In genomic region chr11:70070057-70070456, GRCm38 (mm10) we compare ENCODE assay signal across 18 mouse cellular contexts. TPM values are rescaled to one million over a fixed set of nuclear protein-coding genes. Genes with fewer than 3 reads are reported as not detected.
DNase-seq lines count a peak whose midpoint lies in the region; ATAC-seq lines count a peak whose summit lies in the region.
"Had no signal": no experiment of that assay in that cellular context is flagged by ENCODE, and none has a peak within 500 bp of the region (broad histone marks: within the 10 kb centered on the region; RNA-seq: fewer than 3 reads in every experiment).

No protein-coding gene starts in this region.

- no peak overlapping the region for H3K4me2 ChIP-seq in kidney, embryonic 14.5 days (replicated peaks; ENCODE audit: low read depth, low read length)
- H3K4me2 ChIP-seq in embryonic facial prominence, embryonic 14.5 days (ENCODE audit: low read depth, low read length), result no peak overlapping the region
- no peak overlapping the region for H3K4me2 ChIP-seq in limb, embryonic 15.5 days
- H3K4me2 ChIP-seq: forebrain, embryonic 13.5 days; heart, embryonic 12.5 days; liver, embryonic 11.5 days; midbrain, embryonic 13.5 days; stomach, embryonic 15.5 days had no signal

- no peaks in the 10 kb centered on the region for H3K36me3 ChIP-seq in kidney, embryonic 14.5 days (ENCODE audit: control insufficient read depth, insufficient read depth, low read length)
- no peaks in the 10 kb centered on the region for H3K36me3 ChIP-seq in embryonic facial prominence, embryonic 14.5 days (ENCODE audit: control insufficient read depth, insufficient read depth, low read length)
- no peaks in the 10 kb centered on the region for H3K36me3 ChIP-seq in limb, embryonic 15.5 days
- H3K36me3 ChIP-seq: heart, embryonic 12.5 days; midbrain, embryonic 13.5 days; stomach, embryonic 15.5 days had no signal

- no peak for ATAC-seq in kidney, embryonic 14.5 days (ENCODE audit: low FRiP score, low TSS enrichment)
- ATAC-seq in embryonic facial prominence, embryonic 14.5 days (ENCODE audit: low read depth), result no peak
- 0 out of 2 replicates have a peak, but pooled peaks have one; percentile 20 for ATAC-seq in limb, embryonic 15.5 days (ENCODE audit: insufficient number of reproducible peaks, low FRiP score, low TSS enrichment, low read depth)
- ATAC-seq in megakaryocyte progenitor cell, adult 5-6 weeks (replicated peaks; ENCODE audit: poor library complexity), result no peak
- ATAC-seq: forebrain, embryonic 13.5 days; midbrain, embryonic 13.5 days had no signal

- no peaks in the 10 kb centered on the region for H3K9me3 ChIP-seq in kidney, embryonic 14.5 days (ENCODE audit: control insufficient read depth, low read length)
- H3K9me3 ChIP-seq in embryonic facial prominence, embryonic 14.5 days (ENCODE audit: control insufficient read depth, low read length), result no peaks in the 10 kb centered on the region
- no peaks in the 10 kb centered on the region for H3K9me3 ChIP-seq in limb, embryonic 15.5 days
- H3K9me3 ChIP-seq: forebrain, embryonic 13.5 days; heart, embryonic 12.5 days; midbrain, embryonic 13.5 days; stomach, embryonic 15.5 days had no signal

- no peak for DNase-seq in kidney, postnatal 14 days
- DNase-seq in embryonic facial prominence, embryonic 14.5 days (ENCODE audit: low spot score), result peak; percentile 28
- DNase-seq in gonadal fat pad, adult 2 months (ENCODE audit: low read depth), result peak; percentile 13
- no peak for DNase-seq in testis, postnatal 10 days (ENCODE audit: low spot score)
- DNase-seq: adrenal gland, postnatal 25 days; heart, postnatal 36 days; lung, adult 2 months; lung, postnatal 36 days had no signal

- peaks cover 9% of the 10 kb centered on the region for H3K27me3 ChIP-seq in kidney, embryonic 14.5 days (ENCODE audit: control insufficient read depth, insufficient read depth, low read length)
- no peaks in the 10 kb centered on the region for H3K27me3 ChIP-seq in embryonic facial prominence, embryonic 14.5 days (replicated peaks; ENCODE audit: control insufficient read depth, insufficient read depth, low read length)
- no peaks in the 10 kb centered on the region for H3K27me3 ChIP-seq in limb, embryonic 15.5 days
- H3K27me3 ChIP-seq: forebrain, embryonic 13.5 days; heart, embryonic 12.5 days; midbrain, embryonic 13.5 days; stomach, embryonic 15.5 days had no signal

- H3K4me1 ChIP-seq in kidney, embryonic 14.5 days (ENCODE audit: control insufficient read depth, insufficient read depth, low read length), result 0 out of 2 replicates have a peak, but pooled peaks cover 2% of the 10 kb centered on the region
- no peaks in the 10 kb centered on the region for H3K4me1 ChIP-seq in embryonic facial prominence, embryonic 14.5 days (ENCODE audit: control insufficient read depth, insufficient read depth, low read length)
- H3K4me1 ChIP-seq in limb, embryonic 15.5 days, result peaks cover 16% of the 10 kb centered on the region; the same call in 1 of the 2 replicates
- H3K4me1 ChIP-seq: forebrain, embryonic 13.5 days; stomach, embryonic 15.5 days had no signal

- H3K9ac ChIP-seq in kidney, embryonic 14.5 days (ENCODE audit: low read depth, low read length), result no peak overlapping the region
- no peak overlapping the region for H3K9ac ChIP-seq in embryonic facial prominence, embryonic 14.5 days (ENCODE audit: low read depth, low read length)
- no peak overlapping the region for H3K9ac ChIP-seq in limb, embryonic 15.5 days
- H3K9ac ChIP-seq: forebrain, embryonic 13.5 days; heart, embryonic 12.5 days; midbrain, embryonic 13.5 days; stomach, embryonic 15.5 days had no signal

- H3K27ac ChIP-seq in kidney, embryonic 14.5 days (ENCODE audit: low read depth, low read length), result peak overlapping the region; percentile 76; the same call in 1 of the 2 replicates
- no peak overlapping the region for H3K27ac ChIP-seq in embryonic facial prominence, embryonic 14.5 days (replicated peaks; ENCODE audit: low read depth, low read length)
- peak overlapping the region; percentile 67 for H3K27ac ChIP-seq in limb, embryonic 15.5 days
- H3K27ac ChIP-seq: forebrain, embryonic 13.5 days; midbrain, embryonic 13.5 days; stomach, embryonic 15.5 days had no signal

- H3K4me3 ChIP-seq in kidney, embryonic 14.5 days (ENCODE audit: low read length), result no peak overlapping the region
- H3K4me3 ChIP-seq in embryonic facial prominence, embryonic 14.5 days (ENCODE audit: low read depth, low read length), result no peak overlapping the region
- no peak overlapping the region for H3K4me3 ChIP-seq in limb, embryonic 15.5 days
- H3K4me3 ChIP-seq: forebrain, embryonic 13.5 days; heart, embryonic 12.5 days; midbrain, embryonic 13.5 days; myocyte; stomach, embryonic 15.5 days had no signal

- 17% methylated on average over 6 of the region's 6 CpGs for WGBS in kidney, embryonic 14.5 days
- 55% methylated on average over 6 of the region's 6 CpGs for WGBS in embryonic facial prominence, embryonic 14.5 days
- WGBS in limb, embryonic 15.5 days, result 30% methylated on average over 6 of the region's 6 CpGs

RNA-seq across cellular contexts. Expression of gene Asgr1, which starts 16.2 kb away (rescaled TPM):
- 2.0 and 2.4 TPM in 2 replicates for polyA plus RNA-seq in kidney, embryonic 14.5 days (2014; fragmentation: Nextera tagmentation; extraction: Ambion mirVana)
- 2.0 and 2.2 TPM in 2 replicates for polyA plus RNA-seq in embryonic facial prominence, embryonic 14.5 days (2014; fragmentation: Nextera tagmentation; extraction: Ambion mirVana)
- polyA plus RNA-seq in gonadal fat pad, adult 2 months (2012; rRNA removed), result 0.08 and 0.72 TPM in 2 replicates
- 0.93 and 1.1 TPM in 2 replicates for polyA plus RNA-seq in limb, embryonic 15.5 days (2015; fragmentation: Nextera tagmentation; extraction: Ambion mirVana)
- not detected in 2 replicates for total RNA-seq in megakaryocyte progenitor cell, adult 5-6 weeks (2015)
- total RNA-seq in megakaryocyte progenitor cell, adult 5-6 weeks (2017), result not detected in 2 replicates
- total RNA-seq: heart, postnatal 36 days had no signal
- polyA plus RNA-seq: spleen, adult 2 months had no signal

RNA-seq across cellular contexts. Expression of gene Asgr2, which starts 22.4 kb away (rescaled TPM):
- not detected in 2 replicates for polyA plus RNA-seq in kidney, embryonic 14.5 days (2014; fragmentation: Nextera tagmentation; extraction: Ambion mirVana)
- polyA plus RNA-seq in embryonic facial prominence, embryonic 14.5 days (2014; fragmentation: Nextera tagmentation; extraction: Ambion mirVana), result 0.32 TPM in 1 of 2 replicates, not detected in the other
- polyA plus RNA-seq in gonadal fat pad, adult 2 months (2012; rRNA removed), result 0.93 and 1.4 TPM in 2 replicates
- polyA plus RNA-seq in limb, embryonic 15.5 days (2015; fragmentation: Nextera tagmentation; extraction: Ambion mirVana), result 0.54 and 0.83 TPM in 2 replicates
- total RNA-seq in megakaryocyte progenitor cell, adult 5-6 weeks (2015), result not detected in 2 replicates
- 0.62 TPM in 1 of 2 replicates, not detected in the other for total RNA-seq in megakaryocyte progenitor cell, adult 5-6 weeks (2017)
- total RNA-seq: heart, postnatal 36 days had no signal
- polyA plus RNA-seq: forebrain, embryonic 13.5 days; heart, embryonic 12.5 days; midbrain, embryonic 13.5 days had no signal

RNA-seq across cellular contexts. Expression of gene Dlg4, which starts 53.3 kb away (rescaled TPM):
- 13.2 and 16.4 TPM in 2 replicates for polyA plus RNA-seq in kidney, embryonic 14.5 days (2014; fragmentation: Nextera tagmentation; extraction: Ambion mirVana)
- 7.3 and 8.4 TPM in 2 replicates for polyA plus RNA-seq in embryonic facial prominence, embryonic 14.5 days (2014; fragmentation: Nextera tagmentation; extraction: Ambion mirVana)
- polyA plus RNA-seq in gonadal fat pad, adult 2 months (2012; rRNA removed), result 12.8 and 16.6 TPM in 2 replicates
- polyA plus RNA-seq in limb, embryonic 15.5 days (2015; fragmentation: Nextera tagmentation; extraction: Ambion mirVana), result 9.6 and 10.7 TPM in 2 replicates
- total RNA-seq in megakaryocyte progenitor cell, adult 5-6 weeks (2015), result 5.8 and 6.7 TPM in 2 replicates
- total RNA-seq in megakaryocyte progenitor cell, adult 5-6 weeks (2017), result 3.8 and 4.1 TPM in 2 replicates

RNA-seq across cellular contexts. Expression of gene Acadvl, which starts 54.8 kb away (rescaled TPM):
- 41.1 and 58.4 TPM in 2 replicates for polyA plus RNA-seq in kidney, embryonic 14.5 days (2014; fragmentation: Nextera tagmentation; extraction: Ambion mirVana)
- polyA plus RNA-seq in embryonic facial prominence, embryonic 14.5 days (2014; fragmentation: Nextera tagmentation; extraction: Ambion mirVana), result 90.0 and 95.5 TPM in 2 replicates
- polyA plus RNA-seq in gonadal fat pad, adult 2 months (2012; rRNA removed), result 79.9 and 96.2 TPM in 2 replicates
- polyA plus RNA-seq in limb, embryonic 15.5 days (2015; fragmentation: Nextera tagmentation; extraction: Ambion mirVana), result 92.2 and 100 TPM in 2 replicates
- 28.7 and 45.7 TPM in 2 replicates for total RNA-seq in megakaryocyte progenitor cell, adult 5-6 weeks (2015)
- 43.6 and 49.1 TPM in 2 replicates for total RNA-seq in megakaryocyte progenitor cell, adult 5-6 weeks (2017)

Comparison
In these comparisons a context has a peak if more than half of its experiments do, and no peak if none do; other contexts are left out.
1. DNase-seq: peak in embryonic facial prominence, embryonic 14.5 days (single experiment) and gonadal fat pad, adult 2 months (single experiment); none in kidney, postnatal 14 days (single experiment) and testis, postnatal 10 days (single experiment).